Mouse (Mus musculus): Measurements from ENCODE around the gene Ube2e2. TPM values are rescaled to one million over a fixed set of nuclear protein-coding genes. Genes with fewer than 3 reads are reported as not detected.

Ube2e2 gene
- polyA plus RNA-seq, 1 experiment = 37.7 TPM

GRCm38 (mm10) chr14:18649123-18649675 lies 244.9 kb downstream of the Ube2e2 start:
- no peak overlapping the region for H3K4me2 ChIP-seq (ENCODE audit: low read depth)
- H3K27me3 ChIP-seq (ENCODE audit: control insufficient read depth, insufficient read depth, insufficient read length) = no peaks in the 10 kb centered on the region
- H3K79me2 ChIP-seq (ENCODE audit: control insufficient read depth, insufficient read depth) = no peaks in the 10 kb centered on the region
- no peak overlapping the region for H3ac ChIP-seq (ENCODE audit: control insufficient read depth, insufficient read length)
- TF ChIP-seq SRF (IDR thresholded peaks at IDR 0.05; ENCODE audit: control insufficient read depth, insufficient read length, low read depth) = no peak
- peak; percentile 2 for TF ChIP-seq TCF3 (IDR thresholded peaks at IDR 0.05; ENCODE audit: insufficient read length, low read depth)
- no peaks in the 10 kb centered on the region for H3K36me3 ChIP-seq (ENCODE audit: control insufficient read depth, insufficient read depth)
- no peak overlapping the region for H3K4me3 ChIP-seq

DNA sequence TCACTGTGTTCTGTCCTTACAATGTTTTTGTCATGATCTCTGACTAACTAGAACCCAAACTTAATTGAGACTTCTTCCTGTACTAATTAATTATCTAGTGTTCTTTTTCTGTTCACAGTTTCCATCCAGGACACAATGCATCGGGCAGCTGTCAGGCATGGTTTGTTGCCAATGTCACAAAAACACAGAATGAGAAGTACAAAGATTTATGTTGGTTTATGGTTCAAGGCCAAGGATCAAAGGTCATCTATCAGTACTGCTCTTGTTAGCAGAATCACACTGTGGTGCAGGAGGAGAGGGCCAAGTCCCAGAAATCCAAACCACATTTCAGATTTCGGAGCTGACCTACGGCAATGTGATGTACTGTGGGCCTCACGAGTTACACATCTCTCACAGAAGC lies 252.4 kb downstream of the Ube2e2 start:
- H3ac ChIP-seq (ENCODE audit: control insufficient read depth, insufficient read length) = no peak overlapping the region
- no peak overlapping the region for H3K4me2 ChIP-seq (ENCODE audit: low read depth)
- no peaks in the 10 kb centered on the region for H3K36me3 ChIP-seq (ENCODE audit: control insufficient read depth, insufficient read depth)
- H3K4me3 ChIP-seq = no peak overlapping the region
- TF ChIP-seq CEBPB (IDR thresholded peaks at IDR 0.05; ENCODE audit: insufficient read depth, poor library complexity, severe bottlenecking) (no peak), TCF3 (IDR thresholded peaks at IDR 0.05; ENCODE audit: insufficient read length, low read depth) (no peak), MYOG (IDR thresholded peaks at IDR 0.05; ENCODE audit: control insufficient read depth in 1 of 3, insufficient read depth in 1 of 3, insufficient read length in 2 of 3, low read depth in 2 of 3) (no peak), MAX (IDR thresholded peaks at IDR 0.05; ENCODE audit: low read depth) (no peak), TCF12 (IDR thresholded peaks at IDR 0.05; ENCODE audit: insufficient read depth, poor library complexity, severe bottlenecking) (no peak)
- H3K79me2 ChIP-seq (ENCODE audit: control insufficient read depth, insufficient read depth) = no peaks in the 10 kb centered on the region
- H3K27me3 ChIP-seq (ENCODE audit: control insufficient read depth, insufficient read depth, insufficient read length) = no peaks in the 10 kb centered on the region

DNA sequence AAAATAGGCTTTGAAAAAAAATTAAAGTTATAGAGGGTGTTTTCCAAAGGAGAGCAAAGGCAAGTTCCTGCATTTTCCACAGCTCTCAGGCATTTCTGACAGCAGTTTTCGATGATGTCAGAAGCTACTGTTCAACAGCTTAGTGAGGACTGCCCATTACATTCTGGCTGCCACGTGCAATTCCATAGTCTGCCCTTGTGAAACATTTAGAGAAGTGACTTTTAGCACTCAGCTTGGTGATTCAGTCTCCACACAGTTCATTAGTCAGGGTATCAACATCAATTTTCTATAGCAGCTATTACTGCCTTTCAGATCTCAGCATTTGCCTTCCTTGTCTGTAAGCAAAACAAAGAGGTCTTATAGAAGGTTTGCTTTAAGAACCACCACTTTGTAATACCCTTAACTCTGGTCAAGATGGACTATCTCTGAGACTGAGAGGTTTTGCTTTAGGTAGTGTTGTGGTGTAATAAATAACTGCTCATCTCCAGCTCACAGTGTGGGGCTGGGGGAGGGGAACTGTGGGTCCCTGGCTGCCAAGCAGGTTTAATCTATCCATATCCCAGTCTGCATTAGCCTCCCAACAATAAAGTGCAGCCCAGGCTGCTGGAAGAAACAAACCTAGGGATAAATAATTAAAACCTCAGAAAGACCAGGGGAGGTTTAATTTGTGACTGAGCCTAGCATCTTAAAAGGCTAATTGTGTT lies 255.2 kb downstream of the Ube2e2 start:
- no peak overlapping the region for H3K4me3 ChIP-seq
- H3K27me3 ChIP-seq (ENCODE audit: control insufficient read depth, insufficient read depth, insufficient read length) = no peaks in the 10 kb centered on the region
- no peak overlapping the region for H3ac ChIP-seq (ENCODE audit: control insufficient read depth, insufficient read length)
- no peaks in the 10 kb centered on the region for H3K36me3 ChIP-seq (ENCODE audit: control insufficient read depth, insufficient read depth)
- no peak overlapping the region for H3K4me2 ChIP-seq (ENCODE audit: low read depth)
- H3K79me2 ChIP-seq (ENCODE audit: control insufficient read depth, insufficient read depth) = no peaks in the 10 kb centered on the region
- TF ChIP-seq E2F4 (IDR thresholded peaks at IDR 0.05; ENCODE audit: insufficient read depth) = no peak
- no peak for TF ChIP-seq TCF12 (IDR thresholded peaks at IDR 0.05; ENCODE audit: insufficient read depth, poor library complexity, severe bottlenecking)
- TF ChIP-seq MAX (IDR thresholded peaks at IDR 0.05; ENCODE audit: low read depth) = no peak
- TF ChIP-seq USF1 (IDR thresholded peaks at IDR 0.05; ENCODE audit: low read depth) = no peak
- TF ChIP-seq MYOG (IDR thresholded peaks at IDR 0.05; ENCODE audit: control insufficient read depth in 1 of 3, insufficient read depth in 1 of 3, insufficient read length in 2 of 3, low read depth in 2 of 3) = no peak
- TF ChIP-seq TCF3 (IDR thresholded peaks at IDR 0.05; ENCODE audit: insufficient read length, low read depth) = no peak
- no peak for TF ChIP-seq REST (IDR thresholded peaks at IDR 0.05; ENCODE audit: insufficient read depth, insufficient read length)
- no peak for TF ChIP-seq CEBPB (IDR thresholded peaks at IDR 0.05; ENCODE audit: insufficient read depth, poor library complexity, severe bottlenecking)
- no peak for TF ChIP-seq SRF (IDR thresholded peaks at IDR 0.05; ENCODE audit: control insufficient read depth, insufficient read length, low read depth)
- TF ChIP-seq POLR2A (IDR thresholded peaks at IDR 0.05; ENCODE audit: insufficient read length, low read depth) = no peak
- TF ChIP-seq MYOD1 (IDR thresholded peaks at IDR 0.05; ENCODE audit: control insufficient read depth in 1 of 3, insufficient read length in 2 of 3, low read depth in 2 of 3) = no peak
- TF ChIP-seq POLR2AphosphoS2 (IDR thresholded peaks at IDR 0.05; ENCODE audit: insufficient read length, low read depth) = no peak

- Histone ChIP-seq H3K36me3 (ENCODE audit: control insufficient read depth, insufficient read depth) (no peaks in the 10 kb centered on the region), H3K27me3 (ENCODE audit: control insufficient read depth, insufficient read depth, insufficient read length) (no peaks in the 10 kb centered on the region), H3K79me2 (ENCODE audit: control insufficient read depth, insufficient read depth) (no peaks in the 10 kb centered on the region), H3ac (ENCODE audit: control insufficient read depth, insufficient read length) (no peak overlapping the region), H3K4me2 (ENCODE audit: low read depth) (no peak overlapping the region), H3K4me3 (no peak overlapping the region)
- TF ChIP-seq MYOG (IDR thresholded peaks at IDR 0.05; ENCODE audit: control insufficient read depth in 1 of 3, insufficient read depth in 1 of 3, insufficient read length in 2 of 3, low read depth in 2 of 3) (no peak), TCF3 (IDR thresholded peaks at IDR 0.05; ENCODE audit: insufficient read length, low read depth) (no peak)
Measured at GRCm38 (mm10) chr14:18637739-18638138, 256.3 kb downstream of the Ube2e2 start.

DNA sequence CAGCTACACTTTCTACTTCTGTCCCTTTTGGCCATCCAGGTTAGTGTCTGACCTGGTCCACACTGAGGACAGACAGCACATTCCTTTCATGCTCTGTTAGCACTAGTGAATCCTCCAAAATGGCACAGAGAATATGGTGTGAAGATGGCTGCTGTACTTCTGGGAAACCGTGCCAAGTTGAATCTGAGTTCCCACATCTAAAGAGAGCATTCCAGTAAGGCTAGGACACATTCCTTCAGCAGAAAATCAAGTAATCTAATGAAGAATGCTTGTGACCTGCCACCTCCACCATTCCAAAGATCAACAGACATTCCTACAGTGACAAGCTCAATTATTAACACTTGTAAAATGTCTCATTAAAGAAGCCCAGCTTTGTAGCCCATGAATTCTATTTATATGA lies 265.9 kb downstream of the Ube2e2 start:
- no peak overlapping the region for H3ac ChIP-seq (ENCODE audit: control insufficient read depth, insufficient read length)
- H3K27me3 ChIP-seq (ENCODE audit: control insufficient read depth, insufficient read depth, insufficient read length) = no peaks in the 10 kb centered on the region
- no peak overlapping the region for H3K4me2 ChIP-seq (ENCODE audit: low read depth)
- H3K79me2 ChIP-seq (ENCODE audit: control insufficient read depth, insufficient read depth) = no peaks in the 10 kb centered on the region
- H3K36me3 ChIP-seq (ENCODE audit: control insufficient read depth, insufficient read depth) = no peaks in the 10 kb centered on the region
- no peak overlapping the region for H3K4me3 ChIP-seq
- no peak for TF ChIP-seq REST (IDR thresholded peaks at IDR 0.05; ENCODE audit: insufficient read depth, insufficient read length)
- no peak for TF ChIP-seq MAX (IDR thresholded peaks at IDR 0.05; ENCODE audit: low read depth)
- TF ChIP-seq TCF12 (IDR thresholded peaks at IDR 0.05; ENCODE audit: insufficient read depth, poor library complexity, severe bottlenecking) = no peak
- no peak for TF ChIP-seq MYOD1 (IDR thresholded peaks at IDR 0.05; ENCODE audit: control insufficient read depth in 1 of 3, insufficient read length in 2 of 3, low read depth in 2 of 3)
- TF ChIP-seq TCF3 (IDR thresholded peaks at IDR 0.05; ENCODE audit: insufficient read length, low read depth) = no peak
- TF ChIP-seq MYOG (IDR thresholded peaks at IDR 0.05; ENCODE audit: control insufficient read depth in 1 of 3, insufficient read depth in 1 of 3, insufficient read length in 2 of 3, low read depth in 2 of 3) = no peak
- no peak for TF ChIP-seq POLR2A (IDR thresholded peaks at IDR 0.05; ENCODE audit: insufficient read length, low read depth)
- no peak for TF ChIP-seq E2F4 (IDR thresholded peaks at IDR 0.05; ENCODE audit: insufficient read depth)
- TF ChIP-seq POLR2AphosphoS2 (IDR thresholded peaks at IDR 0.05; ENCODE audit: insufficient read length, low read depth) = no peak
- TF ChIP-seq CEBPB (IDR thresholded peaks at IDR 0.05; ENCODE audit: insufficient read depth, poor library complexity, severe bottlenecking) = no peak
- no peak for TF ChIP-seq SRF (IDR thresholded peaks at IDR 0.05; ENCODE audit: control insufficient read depth, insufficient read length, low read depth)
- TF ChIP-seq USF1 (IDR thresholded peaks at IDR 0.05; ENCODE audit: low read depth) = no peak
